Mouse (Mus musculus) hematopoietic multipotent progenitor cell, adult 10-12 weeks (in vitro differentiated cells): ENCODE data around the gene 1110004F10Rik. TPM values are rescaled to one million over a fixed set of nuclear protein-coding genes. Genes with fewer than 3 reads are reported as not detected.

Experiments
- polyA plus RNA-seq: library from polyadenylated mRNA; stranded (reverse); fragments of >175 nt; gene quantifications from 2 replicates; pipeline ENCODE4 v1.2.3, GENCODE M21; 2012; ENCODE audit warnings: low replicate concordance

1110004F10Rik gene
- 12.5 and 26.3 TPM in 2 replicates for polyA plus RNA-seq

GRCm38 (mm10) chr7:116039196-116039537, at the start of gene 1110004F10Rik:
TSS of gene 1110004F10Rik (plus strand) at chr7:116039397.

GRCm38 (mm10) chr7:116038511-116038910, 686 bp upstream of the 1110004F10Rik start, which contains the start of gene Sox6:
TSS of gene Sox6 (minus strand) at chr7:116038796.

DNA sequence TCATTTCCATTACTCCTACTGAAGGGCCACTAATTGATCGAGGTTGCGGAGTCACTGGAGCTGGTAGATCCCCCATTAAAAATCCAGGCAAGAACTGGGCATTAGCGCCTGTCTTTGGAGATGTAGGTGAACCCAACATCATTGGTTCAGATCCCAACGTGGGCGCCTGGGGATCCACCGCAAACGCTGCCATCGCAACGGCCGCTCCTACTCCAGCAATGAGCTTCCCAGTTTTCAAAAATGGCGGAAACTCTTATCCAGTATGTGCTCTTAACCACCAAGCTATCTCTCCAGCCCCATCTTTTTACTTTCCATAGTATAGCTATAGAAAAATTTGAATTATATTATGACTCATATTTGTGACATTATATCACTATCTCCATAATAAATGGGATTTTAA, 45.2 kb downstream of the 1110004F10Rik start, which contains the start of gene Gm4353:
TSS of gene Gm4353 (minus strand) at position 270 of the 400 bp plus-strand sequence.

Other genes with a start within 250 kb of the 1110004F10Rik start
- gene Sox6, start 601 bp upstream of the 1110004F10Rik start, polyA plus RNA-seq = 0.16 and 2.0 TPM in 2 replicates
- 0.63 and 0.94 TPM in 2 replicates for gene Gm4353, start 45.2 kb downstream of the 1110004F10Rik start, polyA plus RNA-seq